Mouse (Mus musculus) CH12.LX (cell line): ENCODE data around the gene Npb. TPM values are rescaled to one million over a fixed set of nuclear protein-coding genes. Genes with fewer than 3 reads are reported as not detected.

Experiments used
- DNase-seq: peaks from one replicate; pipeline ENCODE4 v3.0.0-alpha.2; 2013; ENCODE audit errors: extremely low read depth
- H3K27ac ChIP-seq: 2 replicates; pipeline ENCODE4 v1.5.1; 2012; ENCODE audit warnings: low read depth, mild to moderate bottlenecking, control low read depth, moderate library complexity; ENCODE audit not compliant: insufficient read depth
- H3K27me3 ChIP-seq: replicated peaks from 2 replicates; pipeline ENCODE3; 2012; ENCODE audit warnings: inconsistent platforms
- H3K36me3 ChIP-seq, 2 experiments: replicated peaks in 1 of 2; 2 replicates each; pipeline versions ENCODE3 to v1.6.1; 2012; ENCODE audit warnings: inconsistent platforms in 1 of 2, low read length in 1 of 2, mild to moderate bottlenecking in 1 of 2, mixed read lengths in 1 of 2, moderate library complexity in 1 of 2; ENCODE audit not compliant: control insufficient read depth in 1 of 2, insufficient read depth in 1 of 2
- H3K4me1 ChIP-seq, 2 experiments: 2 replicates each; pipeline ENCODE4 v1.6.1; 2012; ENCODE audit warnings: inconsistent platforms in 1 of 2, moderate library complexity in 1 of 2; ENCODE audit not compliant: insufficient read depth in 2 of 2, control insufficient read depth in 1 of 2
- H3K4me2 ChIP-seq: 2 replicates; pipeline ENCODE4 v1.6.1; 2012; ENCODE audit warnings: low read depth, mild to moderate bottlenecking, control low read depth; ENCODE audit not compliant: poor library complexity, insufficient read depth, severe bottlenecking
- H3K4me3 ChIP-seq, 3 experiments: fragments of 150-350 bp in 1 of 3; sonication (generic) in 1 of 3; replicated peaks in 1 of 3; 2 replicates each; pipeline versions ENCODE3 to v1.5.1; 2011 to 2012; ENCODE audit warnings: low read depth in 2 of 3, low read length in 2 of 3, mild to moderate bottlenecking in 2 of 3, moderate library complexity in 2 of 3, control low read depth in 1 of 3, improper control_type of control experiment in 1 of 3, inconsistent platforms in 1 of 3, mixed read lengths in 1 of 3; ENCODE audit not compliant: poor library complexity in 1 of 3
- H3K79me2 ChIP-seq: replicated peaks from 2 replicates; pipeline ENCODE4 v1.6.1; 2012; ENCODE audit warnings: mild to moderate bottlenecking, moderate library complexity; ENCODE audit not compliant: control insufficient read depth, poor library complexity, insufficient read depth, severe bottlenecking; ENCODE audit errors: extremely low read depth
- H3K9ac ChIP-seq: 2 replicates; pipeline ENCODE4 v1.6.1; 2012; ENCODE audit warnings: low read depth, mild to moderate bottlenecking, control low read depth, moderate library complexity; ENCODE audit not compliant: insufficient read depth
- H3K9me3 ChIP-seq: replicated peaks from 2 replicates; pipeline ENCODE3; 2012; ENCODE audit warnings: low read length, inconsistent platforms, mixed read lengths
- CHD1 ChIP-seq: IDR thresholded peaks from 2 replicates; pipeline ENCODE4 v1.6.1; 2012; ENCODE audit warnings: low read depth, low read length, improper control_type of control experiment, inconsistent platforms
- CHD2 ChIP-seq: IDR thresholded peaks from 2 replicates; pipeline ENCODE4 v1.6.1; 2011; ENCODE audit warnings: low read length, improper control_type of control experiment
- E2F4 ChIP-seq: IDR thresholded peaks from 2 replicates; pipeline ENCODE4 v1.6.1; 2011; ENCODE audit warnings: low read depth, low read length, improper control_type of control experiment; ENCODE audit not compliant: insufficient replicate concordance
- ELF1 ChIP-seq: IDR thresholded peaks from 2 replicates; pipeline ENCODE4 v1.6.1; 2014; ENCODE audit warnings: low read depth, mild to moderate bottlenecking, inconsistent platforms, low read length, improper control_type of control experiment
- EP300 ChIP-seq: IDR thresholded peaks from 2 replicates; pipeline ENCODE4 v1.6.1; 2011; ENCODE audit warnings: low read length, improper control_type of control experiment
- GABPA ChIP-seq: IDR thresholded peaks from 2 replicates; pipeline ENCODE4 v1.6.1; 2012; ENCODE audit warnings: low read depth, low read length, improper control_type of control experiment, inconsistent platforms; ENCODE audit not compliant: insufficient replicate concordance
- HCFC1 ChIP-seq: IDR thresholded peaks from 2 replicates; pipeline ENCODE4 v1.6.1; 2012; ENCODE audit warnings: low read depth, mild to moderate bottlenecking, inconsistent platforms, low read length, improper control_type of control experiment
- IRF4 ChIP-seq: IDR thresholded peaks from 2 replicates; pipeline ENCODE4 v1.6.1; 2014; ENCODE audit warnings: low read depth, mild to moderate bottlenecking, inconsistent platforms, low read length, improper control_type of control experiment
- JUN ChIP-seq: IDR thresholded peaks from 2 replicates; pipeline ENCODE4 v1.6.1; 2011; ENCODE audit warnings: low read depth, mild to moderate bottlenecking, low read length, improper control_type of control experiment, moderate library complexity; ENCODE audit not compliant: insufficient read depth
- JUND ChIP-seq: conservative IDR thresholded peaks from 2 replicates; pipeline ENCODE4 v1.6.1; 2011; ENCODE audit warnings: low read depth, low read length, improper control_type of control experiment
- MAFK ChIP-seq: IDR thresholded peaks from 2 replicates; pipeline ENCODE4 v1.6.1; 2011; ENCODE audit warnings: low read length, improper control_type of control experiment; ENCODE audit not compliant: insufficient replicate concordance
- MAX ChIP-seq: IDR thresholded peaks from 2 replicates; pipeline ENCODE4 v1.6.1; 2011; ENCODE audit warnings: low read length, improper control_type of control experiment
- MAZ ChIP-seq: IDR thresholded peaks from 2 replicates; pipeline ENCODE4 v1.6.1; 2012; ENCODE audit warnings: low read depth, mild to moderate bottlenecking, inconsistent platforms, low read length, improper control_type of control experiment, moderate library complexity
- MEF2A ChIP-seq: IDR thresholded peaks from 2 replicates; pipeline ENCODE4 v1.6.1; 2014; ENCODE audit warnings: low read depth, mild to moderate bottlenecking, inconsistent platforms, low read length, improper control_type of control experiment, borderline replicate concordance
- MXI1 ChIP-seq: IDR thresholded peaks from 2 replicates; pipeline ENCODE4 v1.6.1; 2011; ENCODE audit warnings: mild to moderate bottlenecking, low read depth, low read length, improper control_type of control experiment
- MYC ChIP-seq: IDR thresholded peaks from 2 replicates; pipeline ENCODE4 v1.6.1; 2011; ENCODE audit warnings: low read depth, mild to moderate bottlenecking, improper control_type of control experiment, low read length
- NELFE ChIP-seq: IDR thresholded peaks from 2 replicates; pipeline ENCODE4 v1.6.1; 2011; ENCODE audit warnings: low read depth, low read length, improper control_type of control experiment
- RAD21 ChIP-seq: IDR thresholded peaks from 2 replicates; pipeline ENCODE4 v1.6.1; 2011; ENCODE audit warnings: low read depth, mild to moderate bottlenecking, low read length, improper control_type of control experiment, moderate library complexity
- RCOR1 ChIP-seq: conservative IDR thresholded peaks from 2 replicates; pipeline ENCODE4 v1.6.1; 2012; ENCODE audit warnings: low read depth, mild to moderate bottlenecking, inconsistent platforms, low read length, improper control_type of control experiment
- SIN3A ChIP-seq: IDR thresholded peaks from 2 replicates; pipeline ENCODE4 v1.6.1; 2012; ENCODE audit warnings: low read length, improper control_type of control experiment, inconsistent platforms
- SMC3 ChIP-seq: IDR thresholded peaks from 2 replicates; pipeline ENCODE4 v1.6.1; 2011; ENCODE audit warnings: low read depth, low read length, improper control_type of control experiment
- TCF12 ChIP-seq: IDR thresholded peaks from 2 replicates; pipeline ENCODE4 v1.6.1; 2014; ENCODE audit warnings: low read depth, mild to moderate bottlenecking, inconsistent platforms, low read length, improper control_type of control experiment
- UBTF ChIP-seq: IDR thresholded peaks from 2 replicates; pipeline ENCODE4 v1.6.1; 2012; ENCODE audit warnings: low read depth, mild to moderate bottlenecking, inconsistent platforms, low read length, improper control_type of control experiment, moderate library complexity
- USF2 ChIP-seq: conservative IDR thresholded peaks from 2 replicates; pipeline ENCODE4 v1.6.1; 2011; ENCODE audit warnings: low read depth, low read length, improper control_type of control experiment
- ZMIZ1 ChIP-seq: IDR thresholded peaks from 2 replicates; pipeline ENCODE4 v1.6.1; 2012; ENCODE audit warnings: low read depth, mild to moderate bottlenecking, inconsistent platforms, low read length, improper control_type of control experiment
- dilution Hi-C: fragments of 300-500 bp; cut with MboI; formaldehyde crosslinking; loops from 2 replicates; pipeline ENCODE4 v1.14.3; 2020; ENCODE audit warnings: low sequenced_read_pairs; ENCODE audit not compliant: extremely low pct_unique_long_range_greater_than_20kb, extremely low pct_ligation_motif_present
- in situ Hi-C: fragments of 300-500 bp; cut with MboI; formaldehyde crosslinking; loops from 3 replicates; pipeline ENCODE4 v1.14.3; 2019; ENCODE audit warnings: low sequenced_read_pairs, low pct_ligation_motif_present, low pct_unique_long_range_greater_than_20kb, mixed read lengths
- polyA plus RNA-seq: library from polyadenylated mRNA; unstranded; fragments of >175 nt; gene quantifications from 2 replicates; pipeline ENCODE4 v1.2.1, GENCODE M21; 2012; ENCODE audit warnings: low read depth; ENCODE audit not compliant: insufficient read length
- total RNA-seq, 2 experiments: library from RNA; depleted of rRNA; stranded (reverse); fragments of 300-350 nt in 1 of 2; fragments of >200 nt in 1 of 2; gene quantifications; 2 replicates each; pipeline ENCODE4 v1.2.3; 2012 to 2014

Gene Npb
- total and polyA plus RNA-seq, 3 experiments: 0.55 to 1.3 TPM; not detected in 1

- no peak for TF ChIP-seq SMC3
Observed at GRCm38 (mm10) chr11:120588531-120588930, 19.7 kb upstream of the Npb start (continued).

- in situ Hi-C loops: no loop called here
- peaks cover 8 to 58% of the 10 kb centered on the region in 2 experiments for H3K4me1 ChIP-seq
- H3K36me3 ChIP-seq: peaks cover 46 to 68% of the 10 kb centered on the region in 2 experiments
- H3K4me2 ChIP-seq: peak overlapping the region; percentile 64
- H3K27me3 ChIP-seq: no peaks in the 10 kb centered on the region
- TF ChIP-seq SIN3A (0 out of 2 replicates have a peak, but pooled peaks have one; percentile 46), USF2 (no peak), JUN (no peak), MXI1 (peak; percentile 61; the same call in 1 of the 2 replicates), MYC (0 out of 2 replicates have a peak, but pooled peaks have one; percentile 1), CHD2 (no peak)
- DNase-seq: no peak
- H3K9ac ChIP-seq: peak overlapping the region; percentile 98
- H3K27ac ChIP-seq: peak overlapping the region; percentile 17
- peaks cover 62% of the 10 kb centered on the region for H3K79me2 ChIP-seq
- dilution Hi-C loops: no loop called here
- peak overlapping the region; percentile 83 to 96 (median 88) for H3K4me3 ChIP-seq
- H3K9me3 ChIP-seq: no peaks in the 10 kb centered on the region
Observed at GRCm38 (mm10) chr11:120597240-120598235, 10.7 kb upstream of the Npb start.

DNA sequence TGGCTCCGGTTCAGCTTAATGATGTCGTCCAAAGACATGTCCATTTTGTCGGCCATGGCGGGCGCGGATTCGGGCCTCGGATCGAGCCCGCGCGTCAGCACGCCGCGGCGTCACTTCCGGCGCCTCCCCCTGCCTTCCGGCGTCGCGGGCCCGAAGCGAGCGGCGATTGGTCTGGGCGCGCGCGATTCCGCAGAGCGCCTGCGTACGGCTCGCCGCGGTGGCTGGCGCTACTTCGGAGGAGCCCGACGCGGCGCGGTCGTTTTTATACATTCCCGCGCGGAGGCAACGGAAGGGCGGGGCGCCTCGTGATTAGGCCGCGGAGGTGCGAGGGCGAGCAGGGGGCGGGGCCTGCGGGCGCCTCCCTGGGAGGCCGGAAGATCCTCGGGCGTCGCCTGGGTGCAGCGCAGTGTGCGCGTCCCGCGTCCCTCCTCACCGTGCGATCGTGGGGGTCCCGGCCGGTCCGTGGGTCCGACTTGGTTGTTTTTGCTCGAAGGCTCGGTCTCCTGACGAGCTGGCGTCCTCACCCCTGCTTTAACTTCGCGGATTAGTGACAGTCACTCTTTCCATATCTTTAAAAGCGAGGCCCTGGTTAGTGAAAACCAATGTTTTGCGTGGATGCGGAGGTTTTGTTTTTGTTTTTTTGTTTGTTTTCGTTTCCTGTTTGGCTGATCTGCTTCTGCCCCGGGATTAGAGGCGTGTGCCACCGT, 9.8 kb upstream of the Npb start, which contains the start of the genes Alyref and Anapc11:
TSS of gene Alyref (minus strand) at position 83 of the 707 bp plus-strand sequence.
TSS of gene Anapc11 (plus strand) at position 139 of the 707 bp plus-strand sequence.
- H3K9ac ChIP-seq: peak within 1 kb of the TSS; percentile 98
- H3K27me3 ChIP-seq: no peaks in the 10 kb centered on the region
- H3K79me2 ChIP-seq: peaks cover 56% of the 10 kb centered on the region
- H3K27ac ChIP-seq: peak within 1 kb of the TSS; percentile 52
- peaks cover 8 to 57% of the 10 kb centered on the region in 2 experiments for H3K4me1 ChIP-seq
- H3K4me3 ChIP-seq: peak within 1 kb of the TSS; percentile 83 to 96 (median 88)
- DNase-seq: peak; percentile 97
- peak within 1 kb of the TSS; percentile 74 for H3K4me2 ChIP-seq
- in situ Hi-C loops (no loop called here), dilution Hi-C loops (no loop called here)
- peaks cover 47 to 68% of the 10 kb centered on the region in 2 experiments for H3K36me3 ChIP-seq
- no peaks in the 10 kb centered on the region for H3K9me3 ChIP-seq
- TF ChIP-seq UBTF: peak; percentile 68; the same call in 1 of the 2 replicates
- TF ChIP-seq ZMIZ1: peak; percentile 95
- no peak for TF ChIP-seq MAFK
- peak; percentile 98 for TF ChIP-seq NELFE
- no peak; the same call in none of the 2 replicates for TF ChIP-seq CHD1
- peak; percentile 80 for TF ChIP-seq IRF4
- peak; percentile 62 for TF ChIP-seq CHD2
- peak; percentile 88 for TF ChIP-seq ELF1
- TF ChIP-seq GABPA: no peak; the same call in 1 of the 2 replicates
- peak; percentile 99 for TF ChIP-seq MAX
- peak; percentile 19; the same call in 1 of the 2 replicates for TF ChIP-seq USF2
- peak; percentile 84 for TF ChIP-seq MEF2A
- no peak for TF ChIP-seq RAD21
- no peak for TF ChIP-seq JUND
- TF ChIP-seq TCF12: peak; percentile 93
- TF ChIP-seq JUN: 0 out of 2 replicates have a peak, but pooled peaks have one; percentile 13
- TF ChIP-seq RCOR1: peak; percentile 88
- peak; percentile 95 for TF ChIP-seq E2F4
- TF ChIP-seq MAZ: peak; percentile 91
- TF ChIP-seq EP300: 0 out of 2 replicates have a peak, but pooled peaks have one; percentile 24
- peak; percentile 19; the same call in 1 of the 2 replicates for TF ChIP-seq SMC3
- peak; percentile 86 for TF ChIP-seq HCFC1
